Mouse (Mus musculus) ES-E14 (cell line): Measurements from ENCODE around the gene Rcsd1. TPM values are rescaled to one million over a fixed set of nuclear protein-coding genes. Genes with fewer than 3 reads are reported as not detected.

Experiments used
- DNase-seq: peaks from one replicate; pipeline ENCODE4 v3.0.0-alpha.2; 2013; ENCODE audit warnings: low read depth, low spot score
- H3K27ac ChIP-seq: 2 replicates; pipeline ENCODE4 v1.5.1; 2012; ENCODE audit warnings: low read depth, mild to moderate bottlenecking, low read length, moderate library complexity, mixed read lengths; ENCODE audit not compliant: poor library complexity, insufficient read depth, severe bottlenecking
- H3K36me3 ChIP-seq: 2 replicates; pipeline ENCODE4 v1.6.1; 2012; ENCODE audit warnings: mild to moderate bottlenecking, low read length, moderate library complexity, mixed read lengths; ENCODE audit not compliant: control insufficient read depth, poor library complexity, insufficient read depth, severe bottlenecking
- H3K4me1 ChIP-seq, 2 experiments: fragments of 150-350 bp in 1 of 2; sonication (generic) in 1 of 2; 2 replicates each; pipeline ENCODE4 v1.6.1; 2012; ENCODE audit warnings: low read length in 2 of 2, mild to moderate bottlenecking in 1 of 2, mixed read lengths in 1 of 2; ENCODE audit not compliant: control insufficient read depth in 2 of 2, insufficient read depth in 2 of 2, poor library complexity in 1 of 2
- H3K4me3 ChIP-seq, 2 experiments: fragments of 150-350 bp in 1 of 2; sonication (generic) in 1 of 2; 2 replicates each; pipeline ENCODE4 v1.5.1; 2012; ENCODE audit warnings: low read length in 2 of 2, low read depth in 1 of 2, mild to moderate bottlenecking in 1 of 2, mixed read lengths in 1 of 2; ENCODE audit not compliant: insufficient read depth in 1 of 2, poor library complexity in 1 of 2, severe bottlenecking in 1 of 2
- H3K9ac ChIP-seq: 2 replicates; pipeline ENCODE4 v1.6.1; 2012; ENCODE audit warnings: low read depth, mild to moderate bottlenecking, low read length, mixed read lengths; ENCODE audit not compliant: poor library complexity, insufficient read depth, severe bottlenecking
- H3K9me3 ChIP-seq: fragments of 150-350 bp; sonication (generic); 2 replicates; pipeline ENCODE4 v1.6.1; 2012; ENCODE audit warnings: low read depth, mild to moderate bottlenecking, low read length; ENCODE audit not compliant: control insufficient read depth, insufficient read depth
- CHD2 ChIP-seq: IDR thresholded peaks from 2 replicates; pipeline ENCODE4 v1.6.1; 2014; ENCODE audit warnings: mild to moderate bottlenecking, low read depth, low read length, inconsistent platforms
- HCFC1 ChIP-seq: IDR thresholded peaks from 2 replicates; pipeline ENCODE4 v1.6.1; 2012; ENCODE audit warnings: low read length, inconsistent platforms, borderline replicate concordance; ENCODE audit not compliant: insufficient read depth
- MAFK ChIP-seq: IDR thresholded peaks from 2 replicates; pipeline ENCODE4 v1.6.1; 2014; ENCODE audit warnings: mild to moderate bottlenecking, low read depth, low read length, inconsistent platforms; ENCODE audit not compliant: insufficient read depth
- ZC3H11A ChIP-seq: IDR thresholded peaks from 2 replicates; pipeline ENCODE4 v1.6.1; 2012; ENCODE audit warnings: low read depth, mild to moderate bottlenecking, inconsistent platforms, low read length, borderline replicate concordance
- ZNF384 ChIP-seq: IDR thresholded peaks from 2 replicates; pipeline ENCODE4 v1.6.1; 2012; ENCODE audit warnings: low read depth, low read length, inconsistent platforms
- in situ Hi-C, 2 experiments: fragments of 600-800 bp; cut with MboI; formaldehyde crosslinking; loops; one replicate each; pipeline ENCODE4 v1.15.1; 2025; ENCODE audit warnings: low sequenced_read_pairs in 2 of 2, inconsistent platforms in 1 of 2; ENCODE audit not compliant: unreplicated experiment in 2 of 2
- total RNA-seq: library from RNA; depleted of rRNA; stranded (reverse); fragments of 300-350 nt; gene quantifications from 2 replicates; pipeline ENCODE4 v1.2.3, GENCODE M21; 2012

Rcsd1 gene
- total RNA-seq, 1 experiment, result 5.4 TPM

GRCm38 (mm10) chr1:165702221-165703031 lies 7.1 kb downstream of the Rcsd1 start:
- H3K4me1 ChIP-seq, result peaks cover 2 to 5% of the 10 kb centered on the region in 2 experiments; a peak in 3 of 4 replicates
- in situ Hi-C loops, result no loop called here

GRCm38 (mm10) chr1:165701562-165701961 lies 8.0 kb downstream of the Rcsd1 start:
- peaks cover 0 to 3% of the 10 kb centered on the region in 2 experiments; a peak in 1 of 4 replicates for H3K4me1 ChIP-seq
- TF ChIP-seq HCFC1, result no peak
- TF ChIP-seq CHD2, result no peak
- no peak for TF ChIP-seq MAFK
- no peak for TF ChIP-seq ZNF384
- no peak for TF ChIP-seq ZC3H11A
- H3K9me3 ChIP-seq, result no peaks in the 10 kb centered on the region
- H3K27ac ChIP-seq, result no peak overlapping the region
- no peak overlapping the region for H3K4me3 ChIP-seq
- no peaks in the 10 kb centered on the region for H3K36me3 ChIP-seq
- no peak overlapping the region for H3K9ac ChIP-seq
- no peak for DNase-seq
- in situ Hi-C loops, result no loop called here

More at GRCm38 (mm10) chr1:165702221-165703031, 7.1 kb downstream of the Rcsd1 start:
- Histone ChIP-seq H3K9ac (no peak overlapping the region), H3K36me3 (no peaks in the 10 kb centered on the region), H3K9me3 (no peaks in the 10 kb centered on the region), H3K27ac (no peak overlapping the region), H3K4me3 (no peak overlapping the region)
- no peak for DNase-seq
- TF ChIP-seq ZC3H11A, result no peak
- no peak for TF ChIP-seq MAFK
- no peak for TF ChIP-seq HCFC1
- TF ChIP-seq ZNF384, result no peak
- no peak for TF ChIP-seq CHD2

- in situ Hi-C loops, result no loop called here
- Histone ChIP-seq H3K9ac (no peak overlapping the region), H3K27ac (no peak overlapping the region), H3K4me3 (no peak overlapping the region), H3K36me3 (no peaks in the 10 kb centered on the region), H3K9me3 (no peaks in the 10 kb centered on the region), H3K4me1 (peaks cover 0 to 3% of the 10 kb centered on the region in 2 experiments; a peak in 1 of 4 replicates)
- no peak for TF ChIP-seq ZC3H11A
- no peak for DNase-seq
Measured at GRCm38 (mm10) chr1:165700933-165701518, 8.5 kb downstream of the Rcsd1 start.

- DNase-seq, result no peak
- in situ Hi-C loops, result no loop called here
Measured at GRCm38 (mm10) chr1:165700376-165700815, 9.2 kb downstream of the Rcsd1 start.

More at GRCm38 (mm10) chr1:165700376-165700815, 9.2 kb downstream of the Rcsd1 start:
- no peak for TF ChIP-seq HCFC1
- TF ChIP-seq ZC3H11A, result no peak
- no peaks in the 10 kb centered on the region for H3K36me3 ChIP-seq
- H3K27ac ChIP-seq, result no peak overlapping the region
- H3K4me1 ChIP-seq, result peaks cover 0 to 3% of the 10 kb centered on the region in 2 experiments; a peak in 1 of 4 replicates
- H3K4me3 ChIP-seq, result no peak overlapping the region
- no peak overlapping the region for H3K9ac ChIP-seq
- H3K9me3 ChIP-seq, result no peaks in the 10 kb centered on the region
